Mouse (Mus musculus) heart, postnatal 0 days (tissue): Measurements from ENCODE around the gene Slc10a4. TPM values are rescaled to one million over a fixed set of nuclear protein-coding genes. Genes with fewer than 3 reads are reported as not detected.

Source experiments
- ATAC-seq: fragments of 200-750 bp; cut with Nextera tagmentation; 2 replicates; pipeline ENCODE4 v1.8.0; 2017; ENCODE audit warnings: low read depth, moderate number of reproducible peaks, moderate library complexity; ENCODE audit not compliant: insufficient read depth
- DNase-seq: peaks from one replicate; pipeline ENCODE4 v3.0.0-alpha.2; 2016; ENCODE audit warnings: low spot score
- H3K27ac ChIP-seq: fragments of 300-500 bp; sonication (generic); 2 replicates; pipeline ENCODE4 v1.5.1; 2014; ENCODE audit warnings: low read depth, mild to moderate bottlenecking
- H3K27me3 ChIP-seq: fragments of 300-500 bp; sonication (generic); 2 replicates; pipeline ENCODE4 v1.6.1; 2014; ENCODE audit warnings: low read length, mixed read lengths; ENCODE audit not compliant: control insufficient read depth, insufficient read depth
- H3K36me3 ChIP-seq: fragments of 300-500 bp; sonication (generic); replicated peaks from 2 replicates; pipeline ENCODE4 v1.6.1; 2014; ENCODE audit warnings: low read length, mixed read lengths; ENCODE audit not compliant: control insufficient read depth, insufficient read depth
- H3K4me1 ChIP-seq: fragments of 300-500 bp; sonication (generic); 2 replicates; pipeline ENCODE4 v1.6.1; 2014; ENCODE audit warnings: antibody characterized with exemption; ENCODE audit not compliant: control insufficient read depth, insufficient read depth
- H3K4me2 ChIP-seq: fragments of 300-500 bp; sonication (generic); 2 replicates; pipeline ENCODE4 v1.6.1; 2014; ENCODE audit warnings: low read depth, mild to moderate bottlenecking, low read length, moderate library complexity
- H3K4me3 ChIP-seq: fragments of 300-500 bp; sonication (generic); 2 replicates; pipeline ENCODE4 v1.5.1; 2014; ENCODE audit warnings: low read depth, low read length
- H3K9ac ChIP-seq: fragments of 300-500 bp; sonication (generic); replicated peaks from 2 replicates; pipeline ENCODE4 v1.6.1; 2014; ENCODE audit warnings: low read depth, low read length, mixed read lengths
- H3K9me3 ChIP-seq: fragments of 300-500 bp; sonication (generic); replicated peaks from 2 replicates; pipeline ENCODE4 v1.6.1; 2016; ENCODE audit warnings: low read length; ENCODE audit not compliant: control insufficient read depth
- CTCF ChIP-seq: IDR thresholded peaks from 2 replicates; pipeline ENCODE4 v1.5.1; 2016; ENCODE audit warnings: antibody characterized with exemption, control low read depth, low read depth
- EP300 ChIP-seq: IDR thresholded peaks from 2 replicates; pipeline ENCODE4 v1.6.1; 2016; ENCODE audit warnings: antibody characterized with exemption, low read depth
- WGBS: fragments of 180-500 bp; shearing (Covaris S2); extraction: QIAGEN DNeasy Blood & Tissue Kit; methylation state at CpG from one replicate; pipeline ENCODE4 v1.1.7; 2014; 5-methylcytosine and 5-hydroxymethylcytosine counted together
- polyA plus RNA-seq: library from polyadenylated mRNA; unstranded; fragments of >200 nt; fragmentation: Nextera tagmentation; extraction: Ambion mirVana; gene quantifications from 2 replicates; pipeline ENCODE4 v1.2.1, GENCODE M21; 2015
- total RNA-seq: library from RNA; depleted of rRNA; stranded (reverse); fragments of >200 nt; gene quantifications from 2 replicates; pipeline ENCODE4 v1.2.3, GENCODE M21; 2014; ENCODE audit warnings: low replicate concordance; rRNA removed

The Slc10a4 gene
- total and polyA plus RNA-seq, 2 experiments from 2014 or later: 0.19 TPM; not detected in 1

DNA sequence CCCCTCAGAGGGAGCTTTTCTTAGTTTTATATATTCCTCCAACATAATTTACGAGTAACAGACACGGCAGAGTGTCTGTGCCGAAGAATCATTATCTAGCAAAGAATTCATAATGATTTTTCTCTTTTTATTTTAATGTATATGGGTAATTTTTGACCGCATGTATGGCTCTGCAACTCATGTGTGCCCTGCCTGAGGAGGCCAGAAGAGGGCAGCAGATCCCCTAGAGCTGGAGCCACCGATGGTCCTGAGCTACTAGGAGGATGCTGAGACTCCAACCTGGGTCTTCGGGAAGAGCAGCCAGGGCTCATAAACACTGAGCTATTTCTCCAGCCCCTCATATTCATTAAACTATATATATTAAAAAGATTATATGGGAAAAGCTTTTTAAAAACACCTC is 49.8 kb downstream of the Slc10a4 start:
- no peak overlapping the region for H3K4me3 ChIP-seq
- H3K4me2 ChIP-seq: no peak overlapping the region
- H3K9ac ChIP-seq: no peak overlapping the region
- TF ChIP-seq EP300: no peak
- peak; percentile 29 for TF ChIP-seq CTCF
- DNase-seq (no peak), ATAC-seq (no peak)
- no peaks in the 10 kb centered on the region for H3K27me3 ChIP-seq
- 86% methylated on average over 6 of the region's 6 CpGs for WGBS
- H3K27ac ChIP-seq: no peak overlapping the region
- H3K4me1 ChIP-seq: no peaks in the 10 kb centered on the region
- H3K9me3 ChIP-seq: no peaks in the 10 kb centered on the region
- peaks cover 76% of the 10 kb centered on the region for H3K36me3 ChIP-seq

DNA sequence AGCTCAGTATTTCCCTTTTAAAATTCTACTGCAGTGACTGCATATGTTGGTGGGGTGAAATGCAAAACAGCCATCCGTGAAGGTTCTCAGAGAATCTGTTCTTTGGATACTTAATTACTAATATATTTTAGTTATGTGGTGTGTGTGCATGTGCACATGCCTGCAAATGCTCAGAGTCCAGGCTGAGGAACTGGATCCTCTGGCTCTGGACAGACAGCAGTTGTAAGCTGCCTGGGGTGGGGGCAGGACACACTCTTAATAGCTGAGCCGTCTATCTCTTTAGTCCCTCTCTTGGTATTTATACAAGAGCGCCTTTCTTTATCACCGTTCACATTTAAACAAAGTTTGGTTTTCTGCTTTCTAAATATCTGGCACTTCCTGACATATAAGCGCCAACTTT is 50.3 kb downstream of the Slc10a4 start:
- Histone ChIP-seq H3K27me3 (no peaks in the 10 kb centered on the region), H3K27ac (no peak overlapping the region), H3K4me1 (no peaks in the 10 kb centered on the region), H3K4me2 (no peak overlapping the region), H3K4me3 (no peak overlapping the region), H3K9me3 (no peaks in the 10 kb centered on the region), H3K36me3 (peaks cover 71% of the 10 kb centered on the region), H3K9ac (no peak overlapping the region)
- no peak for TF ChIP-seq CTCF
- no peak for TF ChIP-seq EP300
- DNase-seq: no peak
- WGBS: 91% methylated on average over 5 of the region's 5 CpGs
- ATAC-seq: no peak

DNA sequence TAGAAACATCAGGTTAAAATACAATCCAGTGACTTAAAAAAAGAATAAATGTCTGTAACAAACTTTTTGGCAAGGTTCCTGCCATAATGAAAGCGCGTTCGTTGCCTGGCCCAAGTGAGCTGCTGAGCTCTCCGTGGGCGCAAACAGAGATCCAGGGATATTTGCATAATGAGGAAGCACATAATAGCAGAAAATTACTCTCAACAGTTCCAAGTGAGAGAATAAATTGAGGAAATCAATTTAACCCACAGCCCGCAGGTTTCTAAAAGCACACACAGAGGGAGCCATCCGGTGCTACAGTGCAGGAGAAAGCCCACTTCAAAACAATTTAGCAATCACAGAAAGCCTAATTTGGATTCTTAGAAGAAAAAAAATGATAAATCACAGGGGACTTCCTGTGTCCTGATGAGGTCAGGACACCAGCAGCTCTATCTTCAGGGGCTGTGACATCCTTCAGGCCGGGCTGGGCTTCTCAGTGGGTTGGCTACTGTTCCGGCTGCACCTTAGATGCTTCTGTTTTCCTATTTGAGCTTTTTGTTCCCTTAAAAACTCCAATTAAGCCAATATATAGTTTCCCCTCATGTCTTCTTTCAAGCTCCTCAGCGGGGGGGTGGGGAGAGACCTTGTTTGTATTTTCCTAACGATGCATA is 54.9 kb downstream of the Slc10a4 start:
- no peak for ATAC-seq
- peaks cover 60% of the 10 kb centered on the region for H3K36me3 ChIP-seq
- no peak for TF ChIP-seq CTCF
- no peaks in the 10 kb centered on the region for H3K27me3 ChIP-seq
- H3K27ac ChIP-seq: no peak overlapping the region
- H3K9ac ChIP-seq: no peak overlapping the region
- H3K9me3 ChIP-seq: no peaks in the 10 kb centered on the region
- WGBS: 83% methylated on average over 11 of the region's 11 CpGs
- DNase-seq: no peak
- no peak overlapping the region for H3K4me3 ChIP-seq
- no peaks in the 10 kb centered on the region for H3K4me1 ChIP-seq
- no peak overlapping the region for H3K4me2 ChIP-seq

Other genes starting within 250 kb of the Slc10a4 start
- 4.2 and 11.1 TPM in 2 replicates for gene Tec, start 138.4 kb upstream of the Slc10a4 start, total RNA-seq
- gene Tec, start 138.4 kb upstream of the Slc10a4 start, polyA plus RNA-seq: 16.2 TPM in 2 replicates
- 80.9 and 85.3 TPM in 2 replicates for gene Slain2, start 92.6 kb upstream of the Slc10a4 start, total RNA-seq
- gene Slain2, start 92.6 kb upstream of the Slc10a4 start, polyA plus RNA-seq: 19.8 and 20.0 TPM in 2 replicates
- gene Gm10135, start 32.2 kb upstream of the Slc10a4 start, total RNA-seq: not detected in 2 replicates
- gene Gm10135, start 32.2 kb upstream of the Slc10a4 start, polyA plus RNA-seq: not detected in 2 replicates
- 43.0 and 46.1 TPM in 2 replicates for gene Fryl, start 249.7 kb downstream of the Slc10a4 start, total RNA-seq
- gene Fryl, start 249.7 kb downstream of the Slc10a4 start, polyA plus RNA-seq: 16.9 and 19.3 TPM in 2 replicates